Mouse (Mus musculus): ENCODE results near the gene Tut1.

The Tut1 gene

GRCm38 (mm10) chr19:8982303-8983149 is 28.9 kb downstream of the Tut1 start:
- no peak for DNase-seq (ENCODE audit: extremely low read depth, insufficient read length, low spot score)

GRCm38 (mm10) chr19:8983150-8983650 is 29.6 kb downstream of the Tut1 start:
- DNase-seq (ENCODE audit: extremely low read depth, insufficient read length, low spot score), result peak; percentile 86

GRCm38 (mm10) chr19:8984255-8984868 is 30.7 kb downstream of the Tut1 start:
- DNase-seq (ENCODE audit: extremely low read depth, insufficient read length, low spot score), result peak; percentile 60

GRCm38 (mm10) chr19:8985891-8986290 is 32.2 kb downstream of the Tut1 start:
- DNase-seq (ENCODE audit: extremely low read depth, insufficient read length, low spot score), result no peak

- DNase-seq (ENCODE audit: extremely low read depth, insufficient read length, low spot score), result peak; percentile 34
Measured at GRCm38 (mm10) chr19:8987816-8988215, 34.2 kb downstream of the Tut1 start.

GRCm38 (mm10) chr19:8988346-8989065 is 34.9 kb downstream of the Tut1 start:
- no peak for DNase-seq (ENCODE audit: extremely low read depth, insufficient read length, low spot score)

GRCm38 (mm10) chr19:8989066-8989566 is 35.5 kb downstream of the Tut1 start, which contains the start of gene Ahnak:
TSS of gene Ahnak (plus strand) at chr19:8989284.
- peak; percentile 90 for DNase-seq (ENCODE audit: extremely low read depth, insufficient read length, low spot score)

- DNase-seq (ENCODE audit: extremely low read depth, insufficient read length, low spot score), result peak; percentile 90
Measured at GRCm38 (mm10) chr19:8989567-8990431, 36.2 kb downstream of the Tut1 start.

GRCm38 (mm10) chr19:8990432-8991102 is 36.9 kb downstream of the Tut1 start:
- DNase-seq (ENCODE audit: extremely low read depth, insufficient read length, low spot score), result no peak

GRCm38 (mm10) chr19:8991245-8991870 is 37.7 kb downstream of the Tut1 start:
- DNase-seq (ENCODE audit: extremely low read depth, insufficient read length, low spot score), result no peak

- DNase-seq (ENCODE audit: extremely low read depth, insufficient read length, low spot score), result peak; percentile 59
Measured at GRCm38 (mm10) chr19:8991871-8992735, 38.5 kb downstream of the Tut1 start.

GRCm38 (mm10) chr19:8992769-8993624 is 39.4 kb downstream of the Tut1 start:
- peak; percentile 86 for DNase-seq (ENCODE audit: extremely low read depth, insufficient read length, low spot score)

GRCm38 (mm10) chr19:8993625-8993912 is 39.9 kb downstream of the Tut1 start:
- DNase-seq (ENCODE audit: extremely low read depth, insufficient read length, low spot score), result no peak

GRCm38 (mm10) chr19:8994813-8995607 is 41.4 kb downstream of the Tut1 start:
- no peak for DNase-seq (ENCODE audit: extremely low read depth, insufficient read length, low spot score)

- DNase-seq (ENCODE audit: extremely low read depth, insufficient read length, low spot score), result peak; percentile 56
Measured at GRCm38 (mm10) chr19:8996601-8997000, 43.0 kb downstream of the Tut1 start.

- DNase-seq (ENCODE audit: extremely low read depth, insufficient read length, low spot score), result peak; percentile 84
Measured at GRCm38 (mm10) chr19:8997546-8997945, 43.9 kb downstream of the Tut1 start.

GRCm38 (mm10) chr19:8998546-8998945 is 44.9 kb downstream of the Tut1 start:
- DNase-seq (ENCODE audit: extremely low read depth, insufficient read length, low spot score), result no peak

All from 3134 (cell line).